Mouse (Mus musculus) retina, postnatal 1 day (tissue): ENCODE results near the gene Cbfa2t3.
A peak's percentile ranks its signal among the peaks of the same experiment; 100 is the strongest.

Experiments used
- DNase-seq: peaks from one replicate; pipeline ENCODE4 v3.0.0-alpha.2; 2012

Cbfa2t3 gene

DNA sequence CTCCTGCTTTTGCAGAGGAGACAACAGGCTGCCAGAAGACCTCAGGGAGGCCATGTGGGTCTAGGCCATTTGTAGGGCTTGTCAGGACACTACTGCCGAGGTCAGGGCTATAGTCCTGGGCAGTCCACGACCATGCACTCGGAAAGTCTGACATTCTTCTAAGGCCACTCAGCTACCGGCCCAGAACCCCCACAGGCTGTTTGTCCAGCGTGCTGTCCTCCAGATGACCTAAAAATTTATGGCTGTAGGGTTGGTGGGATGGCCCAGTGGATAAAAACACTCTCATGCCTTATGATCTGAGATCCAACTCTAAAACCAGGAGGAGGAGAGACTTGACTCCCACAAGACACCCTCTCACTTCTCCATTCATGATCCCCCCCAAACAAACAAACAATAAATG lies 35.2 kb downstream of the Cbfa2t3 start:
- no peak for DNase-seq

DNA sequence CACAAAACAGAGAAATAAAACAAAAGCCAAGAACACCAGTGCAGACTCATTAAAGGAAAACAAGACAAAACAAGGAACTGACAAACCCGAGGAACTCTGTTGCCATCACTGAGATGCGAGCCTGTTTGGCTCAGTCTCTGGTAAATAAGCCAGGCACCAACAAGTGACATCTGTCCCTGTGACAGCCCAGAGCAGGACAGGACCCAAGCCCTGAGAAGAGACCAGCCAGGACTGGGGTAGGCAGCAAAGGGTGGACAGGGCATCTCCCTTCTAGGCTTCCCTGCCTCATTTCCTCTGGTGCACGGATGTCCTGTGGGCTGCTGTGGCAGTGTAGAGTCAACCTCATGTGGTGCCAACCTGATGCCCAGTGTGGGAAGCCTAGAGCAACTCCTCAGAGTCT lies 35.8 kb downstream of the Cbfa2t3 start:
- no peak for DNase-seq

DNA sequence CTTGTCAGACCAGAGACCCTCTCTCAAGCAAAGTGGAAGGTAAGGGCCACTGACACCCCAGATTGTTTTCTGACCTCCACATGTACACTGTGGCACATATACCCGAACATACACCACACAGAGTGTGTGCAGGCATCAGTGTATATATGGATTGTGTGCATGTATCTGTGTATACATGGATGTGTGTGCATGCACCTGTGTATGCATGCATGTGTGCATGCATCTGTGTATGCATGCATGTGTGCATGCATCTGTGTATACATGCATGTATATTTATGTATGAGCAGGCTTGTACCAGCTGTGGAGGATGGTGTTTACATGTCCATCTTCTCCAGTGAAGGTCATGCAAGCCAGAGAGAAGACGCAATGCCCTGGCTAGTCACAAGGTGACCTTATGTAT lies 37.0 kb downstream of the Cbfa2t3 start:
- DNase-seq = no peak

DNA sequence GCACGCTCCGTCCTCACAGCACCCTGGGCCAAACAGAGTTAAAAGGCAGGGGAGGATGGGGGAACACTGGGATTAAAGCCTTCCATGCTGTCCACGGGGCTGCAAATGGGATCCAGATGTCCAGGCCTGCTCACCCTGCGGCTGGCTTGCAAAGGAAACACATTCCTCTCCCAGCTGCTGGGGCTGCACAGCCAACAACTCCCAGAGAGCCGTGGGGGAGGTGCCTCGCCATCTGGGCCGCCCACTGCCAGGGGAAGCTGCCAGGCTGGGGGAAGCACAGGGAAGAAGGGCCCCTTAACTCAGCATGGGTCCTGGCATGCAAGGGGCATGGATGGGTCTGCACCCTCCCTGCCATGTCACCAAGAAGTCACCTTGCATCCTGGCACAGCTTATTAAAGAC lies 37.8 kb downstream of the Cbfa2t3 start:
- peak; percentile 48 for DNase-seq

DNA sequence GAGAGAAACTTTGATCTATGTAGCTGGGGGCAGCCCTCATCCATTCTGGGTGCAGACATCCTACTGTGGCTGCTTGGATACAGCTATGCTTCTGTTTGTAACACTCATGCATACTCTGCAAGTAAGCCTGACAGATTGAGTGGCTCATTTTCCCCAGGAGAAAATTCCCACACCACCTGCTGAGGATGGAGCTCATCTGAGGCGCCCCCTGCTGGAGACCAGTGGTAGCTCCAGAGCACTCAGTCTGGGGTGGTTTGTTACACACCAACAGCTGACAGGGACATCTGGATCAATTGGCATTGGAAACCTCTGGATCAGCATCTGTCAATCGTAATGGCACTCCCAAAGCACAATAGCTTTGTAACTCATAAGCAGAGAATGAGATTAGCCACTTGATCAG lies 38.9 kb downstream of the Cbfa2t3 start:
- no peak for DNase-seq

DNA sequence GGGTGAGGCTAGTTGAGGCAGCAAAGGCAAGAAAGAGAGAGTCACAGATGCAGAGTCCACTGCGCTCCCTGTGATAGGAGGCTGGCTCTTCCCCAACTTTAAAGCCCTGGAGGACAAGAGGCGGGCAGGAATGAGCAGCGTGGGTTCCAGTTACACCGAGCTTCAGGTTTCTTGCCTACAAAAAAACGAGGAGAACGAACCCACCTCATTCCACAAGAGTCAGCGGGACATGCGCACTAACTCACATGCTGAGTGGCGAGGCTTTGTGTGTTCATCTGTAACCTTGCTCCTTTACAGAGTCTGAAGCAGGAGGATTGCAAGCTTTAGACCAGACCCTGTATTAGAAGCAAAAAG lies 40.1 kb downstream of the Cbfa2t3 start:
- DNase-seq = no peak

DNA sequence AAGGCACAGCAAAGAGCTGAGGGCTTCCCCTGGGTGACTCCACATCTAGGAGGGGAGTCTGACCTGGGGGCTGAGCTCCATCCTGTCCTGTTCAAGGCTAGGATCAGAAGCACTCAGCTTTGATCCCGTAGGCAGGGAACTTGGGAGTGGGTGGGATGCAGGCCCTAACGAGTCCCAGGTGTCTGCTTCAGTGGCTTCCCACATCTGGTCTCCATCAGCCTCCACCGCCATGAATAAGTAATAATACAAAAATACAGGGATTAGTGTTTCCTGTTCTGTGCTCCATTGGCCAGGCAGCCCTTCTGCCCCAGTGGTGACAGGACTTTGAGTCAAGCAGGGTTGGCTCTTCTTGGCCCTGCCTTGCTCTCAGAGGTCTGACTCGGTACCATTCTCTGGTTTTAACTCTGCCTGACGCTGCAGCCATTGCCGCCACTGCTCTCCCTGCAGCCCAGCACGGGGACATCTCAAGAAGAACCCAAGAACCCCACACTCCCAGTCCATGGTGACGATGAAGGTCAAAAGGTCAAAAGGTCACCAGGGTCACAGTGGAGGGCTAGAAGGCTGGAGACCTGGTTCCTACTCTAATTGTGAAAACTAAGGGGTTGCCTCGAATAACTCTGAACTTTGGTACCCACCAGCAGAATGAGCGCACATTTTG lies 40.6 kb downstream of the Cbfa2t3 start:
- DNase-seq = no peak

DNA sequence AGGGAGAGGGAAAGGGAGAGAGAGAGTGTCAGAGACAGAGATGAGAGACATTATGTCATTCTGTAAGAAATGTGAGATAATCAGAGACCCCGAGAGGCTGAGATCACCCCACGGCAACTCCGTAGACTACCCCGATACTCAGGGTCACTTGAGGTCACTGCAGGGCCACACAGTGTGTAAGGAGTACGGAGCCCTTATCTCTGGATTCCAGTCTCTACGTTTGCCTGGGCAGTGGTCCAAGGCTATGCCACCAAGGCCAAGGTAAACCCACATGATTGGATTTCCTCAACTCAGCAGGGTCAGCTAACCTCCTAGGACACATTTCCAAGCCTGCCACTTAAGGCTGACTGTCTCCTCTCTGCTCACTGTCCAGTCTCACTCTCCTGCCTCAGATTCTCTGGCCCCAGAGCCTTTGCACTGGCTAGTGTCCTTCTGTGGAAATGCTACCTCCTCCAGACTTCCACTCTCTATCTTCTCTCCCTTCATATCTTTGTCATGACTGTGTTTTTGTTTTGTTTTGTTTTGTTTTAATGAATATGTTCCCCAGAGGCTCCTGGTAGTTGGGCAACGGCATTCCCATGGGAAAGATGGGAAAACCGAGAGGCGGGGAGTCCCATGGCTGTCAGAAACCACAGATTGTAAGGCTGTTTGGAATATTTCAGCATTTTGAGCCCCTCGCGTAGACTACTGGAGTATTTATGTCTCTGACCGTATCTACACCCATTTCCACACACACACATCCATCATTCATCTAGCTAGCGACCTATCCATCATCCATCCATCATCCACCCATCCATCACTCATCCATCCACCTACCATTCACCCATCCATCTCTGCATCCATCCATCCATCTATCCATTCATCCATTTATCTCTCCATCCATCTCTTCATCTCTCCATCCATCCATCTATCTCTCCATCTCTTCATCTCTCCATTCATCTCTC lies 42.6 kb downstream of the Cbfa2t3 start:
- no peak for DNase-seq

DNA sequence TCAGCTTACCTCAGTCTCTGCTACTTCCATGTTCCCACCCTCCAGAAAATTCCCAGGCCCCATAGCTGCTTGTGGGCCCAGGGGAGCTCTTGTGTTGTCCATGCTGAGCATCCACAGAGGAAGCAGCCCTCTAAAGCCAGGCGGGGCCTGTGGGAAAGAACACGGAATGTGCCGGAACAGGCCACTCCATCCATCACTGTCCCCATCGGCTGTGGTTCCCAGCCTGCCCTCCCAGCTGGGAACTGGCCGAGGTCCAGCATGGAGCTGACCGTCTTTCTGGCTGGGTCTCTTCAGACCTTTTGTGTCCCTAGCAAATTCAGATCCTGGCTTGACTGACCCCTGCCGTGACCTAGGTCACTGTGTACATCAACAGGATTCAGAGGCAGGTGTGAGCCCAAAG lies 44.1 kb downstream of the Cbfa2t3 start:
- no peak for DNase-seq

DNA sequence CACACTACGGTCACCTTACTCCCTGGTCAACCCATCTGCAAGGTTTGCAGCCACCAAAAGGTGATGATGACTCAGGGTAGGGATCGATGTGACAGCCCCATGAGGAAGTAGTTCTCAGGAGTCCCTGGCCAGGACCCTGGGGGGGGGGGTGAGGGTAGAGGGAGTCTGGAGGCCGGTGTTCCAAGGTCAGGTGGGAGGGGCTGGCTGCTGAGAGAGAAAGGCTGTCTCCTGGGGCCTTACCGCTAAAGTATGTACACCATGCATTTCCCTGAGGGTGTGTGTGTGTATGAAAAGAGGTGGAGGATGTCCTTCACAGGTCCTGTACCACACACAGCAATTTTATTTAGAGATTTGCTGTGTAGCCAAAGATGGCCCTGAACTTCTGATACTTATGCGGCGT lies 46.3 kb downstream of the Cbfa2t3 start:
- DNase-seq = no peak

DNA sequence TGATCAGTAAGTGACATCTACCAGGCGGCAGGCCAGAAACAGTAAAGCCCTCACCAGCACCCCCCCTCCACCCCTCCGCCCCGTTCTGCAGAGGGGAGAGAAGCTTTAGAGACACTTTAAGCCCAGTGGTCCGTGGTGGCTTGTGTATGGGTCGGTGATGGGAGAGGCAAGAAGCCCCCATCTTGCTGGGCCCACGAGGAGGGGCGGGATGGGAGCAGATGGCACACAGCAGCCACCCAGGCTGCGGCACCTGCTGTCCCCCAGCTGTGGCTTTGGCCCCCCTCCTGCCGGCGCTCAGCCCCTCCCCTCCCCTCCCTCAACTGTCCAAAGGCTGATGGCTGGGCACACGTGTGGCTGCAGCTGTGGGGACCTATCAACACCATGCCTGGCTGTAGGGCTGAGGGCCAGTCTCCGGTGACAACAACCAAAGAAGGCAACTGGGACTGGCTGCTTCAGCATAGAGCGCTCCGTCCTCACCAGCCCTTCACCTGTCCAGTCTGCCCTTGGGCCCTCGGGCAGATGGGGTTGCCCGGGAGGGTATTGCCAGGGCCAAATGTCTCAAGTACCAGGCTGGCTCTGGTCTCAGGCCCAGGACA lies 47.5 kb downstream of the Cbfa2t3 start:
- peak; percentile 47 for DNase-seq

DNA sequence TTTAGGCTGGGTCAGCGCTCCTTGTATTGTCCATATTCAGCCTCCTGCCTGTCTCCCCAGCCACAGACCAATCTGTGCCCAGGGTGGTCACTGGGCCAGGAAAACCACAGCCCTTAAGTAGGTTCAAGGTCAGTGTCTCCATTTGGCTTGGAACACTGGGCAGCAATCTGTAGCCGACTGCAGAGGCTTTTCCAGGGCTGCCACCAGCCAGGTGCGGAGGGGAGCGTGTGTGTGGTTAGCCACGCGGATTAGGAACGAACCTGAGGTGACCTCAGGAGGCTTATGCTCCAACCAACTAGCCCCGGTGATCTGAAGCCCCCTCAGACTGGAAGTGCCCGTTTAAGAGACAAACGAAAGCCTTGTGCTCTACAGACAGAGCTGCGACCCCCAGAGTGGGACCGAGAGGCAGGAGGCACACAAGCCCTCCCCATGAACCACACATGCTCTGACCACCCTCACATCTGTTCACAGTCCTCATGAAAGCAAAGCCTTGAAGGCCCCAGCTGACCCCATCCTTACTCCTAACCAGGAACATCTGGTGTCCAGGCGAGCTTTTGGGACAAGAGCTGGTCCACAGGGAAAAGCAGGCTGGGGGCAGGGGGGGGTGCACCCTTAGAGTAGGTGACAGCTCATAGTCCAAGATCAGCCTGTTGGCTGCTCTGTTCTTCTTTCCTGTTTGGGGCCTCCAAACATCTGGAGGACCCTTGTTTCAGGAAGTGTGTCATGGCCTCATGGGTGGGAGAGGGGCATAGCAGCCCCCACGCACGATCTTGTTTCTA lies 50.5 kb downstream of the Cbfa2t3 start:
- no peak for DNase-seq

DNA sequence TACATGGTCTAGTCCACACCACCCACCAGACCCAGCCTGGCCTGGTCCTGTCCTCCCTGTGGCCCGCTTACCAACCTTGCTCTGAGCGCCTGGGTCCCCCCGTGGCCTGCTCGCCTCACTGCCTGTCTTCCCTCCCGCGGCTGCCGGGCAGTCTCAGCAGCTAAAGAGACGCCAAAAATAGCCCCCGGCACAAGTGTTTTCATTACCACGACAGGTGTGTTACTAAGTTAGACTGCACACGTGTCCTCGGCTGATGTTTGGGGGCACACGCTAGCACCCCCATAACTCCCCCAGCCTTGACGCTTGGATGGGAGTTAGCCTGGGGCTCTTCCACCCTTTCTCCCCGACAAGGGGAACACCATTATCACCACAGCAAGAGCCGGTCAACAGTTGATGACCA lies 52.6 kb downstream of the Cbfa2t3 start:
- DNase-seq = no peak

DNA sequence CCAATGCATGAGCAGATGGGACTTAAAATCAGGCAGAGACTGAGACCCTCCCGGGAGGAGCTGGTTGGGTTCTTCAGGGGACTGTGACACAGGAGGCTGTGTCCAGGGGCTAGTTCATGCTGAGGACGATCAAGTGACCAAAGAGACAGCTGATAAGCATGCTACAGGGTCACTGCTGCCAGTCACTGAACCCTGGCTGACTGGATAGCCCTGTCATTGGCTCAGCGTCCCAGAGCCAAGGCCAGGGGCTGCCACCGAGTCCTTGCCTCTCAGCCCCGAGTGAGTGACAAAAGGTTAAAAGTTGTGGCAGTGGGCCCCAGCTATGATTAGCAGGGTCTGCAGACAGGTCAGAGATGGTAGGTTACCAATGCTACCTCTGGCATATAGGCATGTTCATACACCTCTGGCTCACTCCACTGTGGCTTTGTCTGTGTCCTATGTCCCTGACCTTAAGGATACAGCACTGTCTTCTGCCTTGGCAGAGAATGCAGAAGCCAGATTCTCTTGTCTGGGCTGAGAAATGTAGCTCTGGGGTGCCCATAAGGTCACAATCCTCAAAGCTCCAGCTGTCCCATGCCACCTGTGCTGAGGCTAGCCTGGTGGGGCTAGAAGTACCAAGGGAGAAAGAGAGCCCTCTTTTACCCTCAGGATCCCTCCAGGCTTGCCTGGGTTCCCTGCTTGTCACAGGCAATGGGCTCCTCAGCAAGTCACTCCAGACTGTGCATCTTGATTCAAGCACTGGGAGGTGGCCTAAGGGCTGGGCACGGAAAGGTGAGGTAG lies 54.5 kb downstream of the Cbfa2t3 start:
- no peak for DNase-seq

DNA sequence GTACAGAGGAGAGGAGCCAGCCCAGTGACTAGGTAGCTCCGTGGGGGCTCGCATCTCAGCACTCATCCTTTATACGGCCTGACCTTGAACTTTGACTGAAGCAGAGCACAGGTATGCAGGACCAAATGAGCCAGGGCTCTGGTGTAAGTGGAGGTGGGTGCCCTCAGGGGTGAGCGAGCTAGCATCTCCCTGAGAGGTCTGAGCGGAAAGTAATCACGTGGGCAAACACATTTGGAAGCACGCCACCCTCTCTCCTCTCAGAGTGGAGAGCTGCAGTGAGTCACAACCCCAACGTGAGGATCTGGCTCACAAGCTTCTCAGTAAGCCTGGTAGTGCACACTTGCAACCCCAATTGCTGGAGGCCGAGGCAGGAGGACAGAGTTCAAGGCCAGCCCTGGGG lies 56.8 kb downstream of the Cbfa2t3 start:
- DNase-seq = no peak

DNA sequence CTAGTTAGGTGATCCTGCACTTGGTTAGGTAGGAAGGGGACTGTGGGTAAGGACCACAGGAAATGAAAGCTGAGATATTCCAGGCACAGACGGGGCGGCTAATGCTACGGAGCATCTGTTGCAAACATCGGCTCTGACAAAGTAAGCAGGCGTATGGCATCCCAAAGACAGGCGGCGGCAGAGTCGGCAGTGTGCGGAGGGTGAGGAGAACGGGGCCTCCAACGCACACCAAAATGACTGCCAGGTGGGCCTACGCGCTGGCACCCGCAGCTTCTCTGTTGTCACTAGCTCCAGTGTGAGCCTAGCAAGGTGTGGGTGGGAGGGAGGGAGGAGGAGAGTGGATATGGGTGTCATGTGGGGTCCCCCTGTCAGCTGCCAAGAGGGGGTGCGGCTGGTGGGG lies 57.5 kb downstream of the Cbfa2t3 start:
- no peak for DNase-seq

DNA sequence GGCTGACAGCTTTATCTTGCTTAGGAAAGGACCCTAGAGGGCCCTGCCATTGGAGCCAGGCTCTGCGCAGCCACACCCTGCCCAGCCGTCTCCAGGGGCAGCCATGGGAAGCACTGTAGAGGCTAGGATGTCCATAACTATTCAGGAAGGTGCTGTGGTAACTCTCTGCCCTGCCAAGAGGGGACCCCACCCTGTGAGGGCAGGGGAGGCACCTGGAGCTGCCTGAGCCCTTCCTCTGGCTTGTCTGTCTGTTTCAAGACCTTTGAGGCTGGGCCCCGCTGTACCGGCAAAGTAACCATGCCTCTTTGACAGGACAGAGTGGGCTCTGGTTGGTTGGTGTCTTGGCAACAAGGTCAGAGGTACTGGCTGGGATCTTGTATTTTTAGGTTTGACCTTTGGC lies 58.1 kb downstream of the Cbfa2t3 start:
- DNase-seq = no peak

DNA sequence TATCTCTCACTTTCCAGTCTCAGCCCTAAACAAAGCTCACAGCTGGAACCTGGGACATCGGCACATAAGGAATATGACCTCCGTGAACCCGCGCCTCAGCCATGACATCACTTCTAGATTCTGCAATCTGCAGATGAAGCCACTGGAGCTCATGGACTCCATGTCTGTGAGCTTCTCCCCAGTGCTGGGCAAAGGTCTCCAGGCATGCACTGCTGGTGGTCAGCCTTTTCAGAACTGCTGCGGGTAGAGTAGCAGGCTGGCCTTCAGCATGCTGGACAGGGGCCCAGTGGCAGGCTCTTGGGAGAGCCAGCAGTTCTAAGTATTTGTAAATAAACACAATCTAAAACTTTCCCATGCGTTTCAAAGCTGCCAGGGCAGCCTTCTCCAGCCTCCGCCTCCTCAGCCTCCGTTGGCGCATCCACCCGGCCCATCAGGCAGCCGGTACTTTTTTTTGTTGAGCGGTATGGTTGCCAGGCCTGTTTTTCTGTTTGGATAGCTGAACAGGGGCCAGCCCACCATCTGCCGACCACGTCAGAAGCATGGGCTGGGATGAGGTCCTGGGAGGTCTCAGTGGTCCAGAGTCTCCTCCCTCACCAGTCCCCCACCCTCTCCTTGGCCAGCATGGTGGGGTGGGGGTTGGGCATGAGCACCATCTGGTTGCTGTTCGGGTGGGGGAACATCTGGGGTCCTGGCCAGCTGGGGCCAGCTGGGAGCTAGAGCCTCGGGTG lies 59.2 kb downstream of the Cbfa2t3 start:
- DNase-seq = peak; percentile 63

DNA sequence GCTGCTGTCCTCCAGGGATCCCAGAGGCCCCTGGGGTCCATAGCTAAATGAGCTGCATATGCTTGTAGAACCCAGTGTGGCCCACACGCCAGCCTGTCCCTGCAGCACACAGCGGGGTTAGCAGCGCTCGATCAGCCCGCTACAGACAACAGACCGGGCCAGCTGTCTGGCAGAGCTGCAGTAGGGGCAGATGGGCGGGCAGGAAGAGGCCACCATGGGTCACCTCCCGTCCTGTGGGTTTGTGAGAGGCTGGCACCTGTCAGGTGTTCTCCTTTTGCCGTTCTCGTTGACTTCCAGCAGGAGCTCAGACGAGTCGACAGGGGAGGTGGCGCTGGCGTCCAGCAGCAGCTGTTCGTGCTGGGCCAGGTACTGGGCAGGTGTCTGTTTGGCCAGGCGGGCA lies 60.3 kb downstream of the Cbfa2t3 start:
- DNase-seq = peak; percentile 27

DNA sequence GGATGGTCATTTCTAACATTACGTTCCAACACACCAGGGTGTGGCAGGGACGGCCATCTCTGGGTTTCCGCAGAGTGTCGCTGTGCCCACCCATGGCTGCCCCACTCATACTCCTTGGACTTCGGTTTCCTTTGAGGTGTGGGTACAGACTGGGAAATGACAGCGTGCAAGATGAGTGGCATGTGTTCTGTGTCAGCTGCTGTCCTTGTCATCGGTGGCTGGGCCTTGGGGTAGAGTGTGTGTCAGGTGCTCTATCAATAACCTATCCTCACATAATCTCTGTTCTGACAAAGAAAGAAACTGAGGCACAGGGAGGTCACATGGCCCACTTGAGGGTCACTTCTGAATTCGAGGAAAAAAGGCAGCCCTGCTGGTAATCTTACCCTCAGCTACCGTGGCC lies 61.7 kb downstream of the Cbfa2t3 start:
- no peak for DNase-seq

DNA sequence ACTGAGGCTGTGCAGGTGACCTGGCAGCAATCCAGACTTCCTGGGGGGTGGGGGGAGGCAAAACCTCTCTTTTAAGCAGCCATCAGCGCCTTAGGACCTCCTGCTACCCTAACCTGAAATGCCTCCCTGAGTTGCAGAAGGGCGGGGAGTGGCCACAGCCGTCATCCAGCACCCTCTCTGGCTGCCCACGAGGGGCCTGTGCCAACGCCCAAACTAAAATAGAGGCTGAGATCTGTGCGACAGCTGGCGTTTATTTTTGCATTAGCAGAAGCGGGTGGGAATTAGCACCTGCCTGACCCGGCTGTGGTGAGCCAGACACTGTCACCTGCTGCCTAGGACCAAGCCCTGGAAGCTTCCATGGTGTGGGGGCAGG lies 62.1 kb downstream of the Cbfa2t3 start:
- no peak for DNase-seq
